Mouse (Mus musculus) E14TG2a.4 (cell line): ENCODE measurements at regions not wholly inside any gene's neighbourhood (a gene's known extent, or its start where the extent isn't known, plus 50 kb on each side); places are given as distances from the start of the nearest gene placed in this dataset.

Source experiments
- CTCF ChIP-seq: conservative IDR thresholded peaks from 2 replicates; pipeline ENCODE4 v1.5.1; 2014; ENCODE audit warnings: low read length
- NANOG ChIP-seq: IDR thresholded peaks from 2 replicates; pipeline ENCODE4 v1.6.1; 2014; ENCODE audit warnings: borderline replicate concordance, low read length, mixed read lengths

- TF ChIP-seq CTCF (no peak), NANOG (no peak)
Observed at GRCm38 (mm10) chr5:118377402-118377848, 132.4 kb downstream of the 2410131K14Rik start.
